Mouse (Mus musculus) liver, adult 2 months (tissue): ENCODE measurements around the gene Tlnrd1. TPM values are rescaled to one million over a fixed set of nuclear protein-coding genes. Genes with fewer than 3 reads are reported as not detected.
A peak's percentile ranks its signal among the peaks of the same experiment; 100 is the strongest.
"Not testable (repeated sequence)": the region's sequence is repeated elsewhere in the genome, so short reads cannot be mapped to it uniquely, and the experiment has no call there.

Source experiments
- DNase-seq: peaks from one replicate; pipeline ENCODE4 v3.0.0-alpha.2; 2011; ENCODE audit warnings: low read depth, low spot score; ENCODE audit errors: extremely low read depth
- H3K27ac ChIP-seq: fragments of 200-500 bp; replicated peaks from 2 replicates; pipeline ENCODE4 v1.5.1; 2012; ENCODE audit warnings: low read depth, mild to moderate bottlenecking, control low read depth, inconsistent platforms, low read length; ENCODE audit not compliant: insufficient read depth
- H3K27me3 ChIP-seq: fragments of 200-500 bp; 2 replicates; pipeline ENCODE4 v1.6.1; 2012; ENCODE audit warnings: mild to moderate bottlenecking, moderate library complexity, low read length, inconsistent platforms; ENCODE audit not compliant: control insufficient read depth, insufficient read depth
- H3K36me3 ChIP-seq: fragments of 200-500 bp; 2 replicates; pipeline ENCODE4 v1.6.1; 2012; ENCODE audit warnings: low read length, inconsistent platforms; ENCODE audit not compliant: control insufficient read depth, insufficient read depth
- H3K4me1 ChIP-seq: fragments of 200-500 bp; 2 replicates; pipeline ENCODE4 v1.6.1; 2011; ENCODE audit warnings: low read length; ENCODE audit not compliant: control insufficient read depth, insufficient read depth
- H3K4me3 ChIP-seq: fragments of 200-500 bp; 2 replicates; pipeline ENCODE4 v1.5.1; 2011; ENCODE audit warnings: low read depth, mild to moderate bottlenecking, control low read depth, low read length, moderate library complexity; ENCODE audit not compliant: insufficient read depth
- H3K79me2 ChIP-seq: fragments of 200-500 bp; 2 replicates; pipeline ENCODE4 v1.6.1; 2012; ENCODE audit warnings: inconsistent platforms, mild to moderate bottlenecking, low read length, moderate library complexity; ENCODE audit not compliant: control insufficient read depth, insufficient read depth
- H3K9ac ChIP-seq: fragments of 200-500 bp; 2 replicates; pipeline ENCODE4 v1.6.1; 2012; ENCODE audit warnings: low read depth, mild to moderate bottlenecking, control low read depth, inconsistent platforms, low read length
- CTCF ChIP-seq: fragments of 200-500 bp; IDR thresholded peaks from 2 replicates; pipeline ENCODE4 v1.5.1; 2011; ENCODE audit warnings: low read depth, low read length, control low read depth
- POLR2A ChIP-seq: fragments of 200-500 bp; IDR thresholded peaks from 2 replicates; pipeline ENCODE4 v1.6.1; 2011; ENCODE audit warnings: low read length, control low read depth; ENCODE audit not compliant: insufficient read depth; ENCODE audit errors: extremely low read depth
- WGBS: fragments of 180-500 bp; shearing (Covaris S2); methylation state at CpG from one replicate; pipeline ENCODE4 v1.1.7; 2018; 5-methylcytosine and 5-hydroxymethylcytosine counted together
- polyA plus RNA-seq: library from polyadenylated mRNA; depleted of rRNA; stranded (reverse); fragments of >200 nt; gene quantifications from 2 replicates; pipeline ENCODE4 v1.2.3, GENCODE M21; 2012
- total RNA-seq: library from RNA; depleted of rRNA; stranded (reverse); fragments of >200 nt; gene quantifications from 2 replicates; pipeline ENCODE4 v1.2.3, GENCODE M21; 2014

Tlnrd1 gene
- total and polyA plus RNA-seq, 2 experiments = 1.8 to 4.6 TPM

DNA sequence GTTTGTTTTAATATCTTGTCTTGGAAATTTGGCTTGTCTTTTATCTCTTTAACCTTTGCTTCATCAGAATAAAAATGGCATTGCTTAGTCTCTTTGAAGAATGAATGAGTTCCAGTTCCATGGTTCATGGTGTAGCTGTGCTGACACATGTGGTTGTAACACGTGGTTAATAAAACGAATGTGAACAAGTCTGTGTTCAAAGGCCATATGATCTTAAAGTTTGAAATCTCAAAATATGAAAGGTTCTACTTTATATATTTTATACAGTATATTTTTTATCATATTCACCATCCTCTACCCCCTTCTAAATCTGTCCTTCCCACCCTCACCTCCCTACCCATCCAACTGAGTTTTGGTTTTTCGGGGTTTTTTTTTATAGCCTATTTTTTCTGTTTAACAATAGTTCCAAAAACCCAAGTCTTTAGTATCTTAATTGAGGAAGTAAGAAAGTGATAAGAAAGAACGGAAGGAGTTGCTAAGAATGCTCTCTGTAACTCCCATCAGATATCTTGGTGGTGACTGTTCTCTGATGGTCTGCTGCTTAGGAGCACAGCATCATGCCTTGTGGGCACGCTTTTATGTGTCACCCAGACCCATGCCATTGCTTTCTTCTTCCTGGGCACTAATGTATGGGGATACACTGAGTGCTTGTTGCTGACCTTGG, 12.1 kb upstream of the Tlnrd1 start:
- no peaks in the 10 kb centered on the region for H3K27me3 ChIP-seq
- H3K27ac ChIP-seq = no peak overlapping the region
- WGBS = 81% methylated on average over 5 of the region's 5 CpGs
- H3K79me2 ChIP-seq = no peaks in the 10 kb centered on the region; the same call in 1 of the 2 replicates
- H3K36me3 ChIP-seq = peaks cover 26% of the 10 kb centered on the region
- no peak overlapping the region for H3K4me3 ChIP-seq
- TF ChIP-seq POLR2A = no peak
- no peak for TF ChIP-seq CTCF
- no peak for DNase-seq
- H3K4me1 ChIP-seq = peaks cover 6% of the 10 kb centered on the region
- H3K9ac ChIP-seq = no peak overlapping the region

DNA sequence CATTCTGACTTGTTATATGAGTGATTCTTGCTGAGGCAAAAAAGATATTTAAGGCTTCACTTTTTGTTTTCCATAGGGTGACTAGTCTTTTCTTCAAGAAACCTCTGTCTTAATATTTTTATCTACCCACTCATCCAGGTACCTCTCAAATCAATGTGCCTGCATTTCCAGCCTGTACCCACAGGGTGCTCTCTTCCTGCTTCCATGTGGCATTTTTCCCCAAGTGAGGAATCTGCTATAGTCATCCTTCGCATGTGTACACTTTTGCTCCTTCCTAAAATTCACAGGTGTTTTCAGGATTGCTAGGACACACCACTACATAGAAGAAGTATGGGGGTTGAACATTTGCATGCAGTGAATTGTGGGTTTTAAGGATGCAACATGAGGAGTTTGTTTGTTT, 10.2 kb upstream of the Tlnrd1 start:
- H3K4me1 ChIP-seq = peaks cover 6% of the 10 kb centered on the region
- H3K4me3 ChIP-seq = no peak overlapping the region
- no peaks in the 10 kb centered on the region; the same call in 1 of the 2 replicates for H3K79me2 ChIP-seq
- no peak overlapping the region for H3K9ac ChIP-seq
- H3K36me3 ChIP-seq = peaks cover 17% of the 10 kb centered on the region
- no peak for DNase-seq
- H3K27me3 ChIP-seq = no peaks in the 10 kb centered on the region
- no peak overlapping the region for H3K27ac ChIP-seq
- WGBS = 83% methylated on average over 1 of the region's 1 CpGs
- TF ChIP-seq CTCF (no peak), POLR2A (no peak)

DNA sequence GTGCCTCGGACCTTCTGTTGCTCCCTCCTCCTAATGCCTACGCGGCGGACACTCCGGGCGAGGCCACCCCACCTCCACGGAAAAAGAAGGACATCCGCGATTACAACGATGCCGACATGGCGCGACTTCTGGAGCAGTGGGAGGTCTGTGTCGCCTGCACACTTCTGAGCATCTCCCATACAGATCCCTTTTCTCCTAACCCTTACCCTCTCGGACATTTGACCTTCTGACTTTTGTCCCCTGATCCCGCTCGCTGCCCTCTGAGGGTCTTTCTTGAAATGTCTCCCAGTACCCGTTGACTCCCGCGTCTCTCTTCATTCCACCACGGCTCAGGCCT, 8.2 kb upstream of the Tlnrd1 start:
- TF ChIP-seq CTCF = no peak
- TF ChIP-seq POLR2A = no peak
- H3K36me3 ChIP-seq = peaks cover 3% of the 10 kb centered on the region
- H3K27ac ChIP-seq = peak overlapping the region; percentile 53
- WGBS = under 1% methylated on average over 21 of the region's 21 CpGs
- peak overlapping the region; percentile 86 for H3K4me3 ChIP-seq
- H3K9ac ChIP-seq = peak overlapping the region; percentile 84
- H3K79me2 ChIP-seq = no peaks in the 10 kb centered on the region; the same call in 1 of the 2 replicates
- H3K27me3 ChIP-seq = no peaks in the 10 kb centered on the region
- H3K4me1 ChIP-seq = peaks cover 6% of the 10 kb centered on the region
- DNase-seq = no peak

DNA sequence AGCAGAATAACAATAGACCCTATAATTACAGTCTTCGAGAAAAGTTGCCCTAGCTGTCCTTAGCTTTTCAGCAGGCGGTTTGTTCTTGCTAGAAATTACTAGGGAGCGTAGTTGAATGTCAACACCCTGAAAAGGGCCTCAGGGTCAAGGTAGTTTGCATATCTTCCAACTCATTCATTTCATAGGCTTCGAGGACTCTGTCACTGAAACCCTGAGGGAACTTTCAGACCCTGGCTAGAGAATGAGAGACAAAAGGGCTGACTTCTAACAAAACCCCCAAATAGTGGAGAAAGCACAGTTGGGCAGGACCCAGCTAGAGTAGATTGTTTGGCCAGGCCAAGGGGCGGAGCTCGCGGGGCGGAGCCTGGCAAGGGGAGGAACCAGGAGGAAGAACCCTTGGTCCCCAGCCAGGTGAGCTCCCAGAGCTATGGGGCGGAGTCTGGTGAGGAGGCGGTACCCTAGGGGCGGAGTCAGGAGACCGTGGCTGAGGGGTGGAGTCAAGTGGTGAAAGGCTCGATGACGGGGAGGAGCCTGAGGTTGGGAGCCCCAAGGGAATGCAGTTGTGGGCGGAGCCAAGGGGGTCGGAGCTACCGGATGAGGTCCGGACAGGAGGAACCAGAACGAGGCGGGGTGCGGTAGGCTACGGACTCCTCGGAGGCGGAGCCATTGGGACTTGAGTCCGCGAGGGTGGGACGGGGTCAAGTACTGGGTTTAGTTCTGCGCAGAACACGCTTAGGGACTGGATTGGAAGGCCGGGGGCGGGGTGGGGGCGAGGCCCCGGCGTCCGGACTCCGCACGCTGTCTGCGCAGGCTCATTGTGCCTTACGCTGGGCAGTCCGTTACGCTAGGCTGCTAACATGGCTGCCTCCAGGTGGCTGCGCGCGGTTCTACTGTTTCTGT, 7.6 kb upstream of the Tlnrd1 start:
- Histone ChIP-seq H3K79me2 (no peaks in the 10 kb centered on the region; the same call in 1 of the 2 replicates), H3K27me3 (no peaks in the 10 kb centered on the region), H3K36me3 (peaks cover 2% of the 10 kb centered on the region), H3K9ac (peak overlapping the region; percentile 84), H3K4me3 (peak overlapping the region; percentile 86), H3K4me1 (peaks cover 6% of the 10 kb centered on the region), H3K27ac (peak overlapping the region; percentile 59)
- TF ChIP-seq CTCF = peak; percentile 46
- TF ChIP-seq POLR2A = peak; percentile 84
- WGBS = 2% methylated on average over 44 of the region's 44 CpGs
- DNase-seq = peak; percentile 99

DNA sequence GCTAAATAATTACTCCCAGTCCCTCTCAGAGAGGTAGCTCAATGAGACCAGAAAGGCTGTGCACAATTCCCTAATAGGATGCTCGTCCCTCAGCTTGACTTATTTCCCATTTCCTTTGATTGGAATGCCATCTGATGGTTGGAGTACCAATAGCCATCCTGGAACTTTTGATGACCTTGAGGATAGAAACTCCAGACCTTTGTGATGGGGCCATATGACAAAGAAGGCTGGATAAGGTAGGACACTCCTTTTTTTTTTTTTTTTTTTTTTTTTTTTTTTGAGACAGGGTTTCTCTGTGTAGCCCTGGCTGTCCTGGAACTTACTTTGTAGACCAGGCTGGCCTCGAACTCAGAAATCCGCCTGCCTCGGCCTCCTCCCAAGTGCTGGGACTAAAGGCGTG, 5.8 kb upstream of the Tlnrd1 start:
- H3K36me3 ChIP-seq, H3K4me3 ChIP-seq, H3K9ac ChIP-seq, H3K27me3 ChIP-seq, H3K79me2 ChIP-seq, H3K4me1 ChIP-seq, H3K27ac ChIP-seq, DNase-seq: not testable (repeated sequence)
- WGBS = 93% methylated on average over 5 of the region's 5 CpGs

DNA sequence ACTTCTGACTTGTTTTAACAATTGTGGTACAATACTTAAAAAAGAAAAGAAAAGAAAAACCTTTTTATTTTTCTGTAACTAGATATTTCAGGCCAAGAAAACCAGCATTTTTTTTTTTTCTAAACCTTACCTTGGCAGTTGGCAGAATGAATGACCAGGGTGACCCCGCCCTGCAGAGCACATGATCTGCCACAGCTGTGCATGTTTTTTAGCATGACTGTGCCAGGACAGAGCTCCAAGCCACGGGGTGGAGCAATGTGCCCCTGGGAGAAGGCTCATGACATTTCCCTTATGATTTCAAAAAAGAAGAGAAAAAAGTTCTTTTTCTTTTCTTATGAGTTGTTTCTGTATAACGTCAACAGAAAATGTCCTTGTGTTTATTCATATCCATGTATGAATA, 5.3 kb upstream of the Tlnrd1 start:
- H3K79me2 ChIP-seq = no peaks in the 10 kb centered on the region; the same call in 1 of the 2 replicates
- H3K4me3 ChIP-seq = no peak overlapping the region
- no peak overlapping the region for H3K9ac ChIP-seq
- H3K36me3 ChIP-seq = no peaks in the 10 kb centered on the region
- peak; percentile 73 for DNase-seq
- no peak for TF ChIP-seq POLR2A
- no peak for TF ChIP-seq CTCF
- H3K27ac ChIP-seq = no peak overlapping the region
- H3K27me3 ChIP-seq = no peaks in the 10 kb centered on the region
- WGBS = 48% methylated on average over 3 of the region's 3 CpGs
- H3K4me1 ChIP-seq = peaks cover 11% of the 10 kb centered on the region
